Mouse (Mus musculus) kidney, postnatal 0 days (tissue): ENCODE data around the gene Tap1. TPM values are rescaled to one million over a fixed set of nuclear protein-coding genes. Genes with fewer than 3 reads are reported as not detected.

ENCODE experiments used
- ATAC-seq: fragments of 200-750 bp; cut with Nextera tagmentation; replicated peaks from 2 replicates; pipeline ENCODE4 v1.8.0; 2017; ENCODE audit warnings: low read depth, moderate number of reproducible peaks, moderate TSS enrichment, moderate library complexity; ENCODE audit not compliant: low FRiP score
- DNase-seq: peaks from one replicate; pipeline ENCODE4 v3.0.0-alpha.2; 2016; ENCODE audit warnings: low spot score
- H3K27ac ChIP-seq: fragments of 300-500 bp; sonication (generic); 2 replicates; pipeline ENCODE4 v1.5.1; 2014; ENCODE audit warnings: mild to moderate bottlenecking
- H3K27me3 ChIP-seq: fragments of 300-500 bp; sonication (generic); 2 replicates; pipeline ENCODE4 v1.6.1; 2014; ENCODE audit warnings: low read length, mixed read lengths; ENCODE audit not compliant: insufficient read depth
- H3K36me3 ChIP-seq: fragments of 300-500 bp; sonication (generic); 2 replicates; pipeline ENCODE4 v1.6.1; 2014; ENCODE audit warnings: low read length, mixed read lengths; ENCODE audit not compliant: insufficient read depth
- H3K4me1 ChIP-seq: fragments of 300-500 bp; sonication (generic); replicated peaks from 2 replicates; pipeline ENCODE4 v1.6.1; 2014; ENCODE audit warnings: antibody characterized with exemption, low read length, mixed read lengths; ENCODE audit not compliant: insufficient read depth
- H3K4me2 ChIP-seq: fragments of 300-500 bp; sonication (generic); 2 replicates; pipeline ENCODE4 v1.6.1; 2014; ENCODE audit warnings: mild to moderate bottlenecking, low read length, moderate library complexity, mixed read lengths
- H3K4me3 ChIP-seq: fragments of 300-500 bp; sonication (generic); replicated peaks from 2 replicates; pipeline ENCODE4 v1.5.1; 2014; ENCODE audit warnings: low read depth, low read length
- H3K9ac ChIP-seq: fragments of 300-500 bp; sonication (generic); 2 replicates; pipeline ENCODE4 v1.6.1; 2014; ENCODE audit warnings: low read depth, low read length
- H3K9me3 ChIP-seq: fragments of 300-500 bp; sonication (generic); replicated peaks from 2 replicates; pipeline ENCODE4 v1.6.1; 2016; ENCODE audit warnings: low read length, inconsistent platforms, mixed read lengths
- CTCF ChIP-seq: IDR thresholded peaks from 2 replicates; pipeline ENCODE4 v1.5.1; 2016; ENCODE audit warnings: antibody characterized with exemption, low read depth, mild to moderate bottlenecking, moderate library complexity
- WGBS: fragments of 180-500 bp; shearing (Covaris S2); extraction: QIAGEN DNeasy Blood & Tissue Kit; methylation state at CpG from one replicate; pipeline ENCODE4 v1.1.7; 2014; 5-methylcytosine and 5-hydroxymethylcytosine counted together
- polyA plus RNA-seq: library from polyadenylated mRNA; unstranded; fragments of >200 nt; fragmentation: Nextera tagmentation; extraction: Ambion mirVana; gene quantifications from 2 replicates; pipeline ENCODE4 v1.2.1, GENCODE M21; 2015

Gene Tap1
- polyA plus RNA-seq, 1 experiment from 2014 or later, result 8.8 TPM

DNA sequence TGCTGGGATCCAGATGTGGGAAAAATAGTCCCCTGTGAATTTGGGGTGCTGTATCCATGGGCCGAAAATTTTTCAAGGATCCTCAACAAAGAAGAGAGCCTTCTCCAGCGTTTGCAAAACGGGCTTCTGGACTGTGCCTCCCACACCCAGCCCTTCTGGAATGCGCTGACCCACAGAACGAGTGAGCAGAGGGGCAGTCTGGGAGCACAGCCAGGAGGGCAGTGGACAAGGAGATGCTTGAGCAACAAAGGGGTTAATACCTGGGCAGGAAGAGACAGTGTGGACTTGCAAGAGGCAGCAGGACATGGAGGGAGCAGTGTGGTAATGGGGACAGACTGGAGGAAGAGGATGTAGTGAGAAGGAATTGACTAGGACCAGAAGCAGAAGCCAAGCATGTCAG is 31.8 kb upstream of the Tap1 start:
- DNase-seq, result no peak
- Histone ChIP-seq H3K4me1 (no peaks in the 10 kb centered on the region), H3K9ac (no peak overlapping the region), H3K36me3 (no peaks in the 10 kb centered on the region), H3K4me2 (no peak overlapping the region), H3K4me3 (no peak overlapping the region), H3K9me3 (no peaks in the 10 kb centered on the region), H3K27ac (no peak overlapping the region), H3K27me3 (no peaks in the 10 kb centered on the region)
- 36% methylated on average over 5 of the region's 5 CpGs for WGBS
- peak; percentile 52; the same call in 1 of the 2 replicates for ATAC-seq
- TF ChIP-seq CTCF, result no peak

DNA sequence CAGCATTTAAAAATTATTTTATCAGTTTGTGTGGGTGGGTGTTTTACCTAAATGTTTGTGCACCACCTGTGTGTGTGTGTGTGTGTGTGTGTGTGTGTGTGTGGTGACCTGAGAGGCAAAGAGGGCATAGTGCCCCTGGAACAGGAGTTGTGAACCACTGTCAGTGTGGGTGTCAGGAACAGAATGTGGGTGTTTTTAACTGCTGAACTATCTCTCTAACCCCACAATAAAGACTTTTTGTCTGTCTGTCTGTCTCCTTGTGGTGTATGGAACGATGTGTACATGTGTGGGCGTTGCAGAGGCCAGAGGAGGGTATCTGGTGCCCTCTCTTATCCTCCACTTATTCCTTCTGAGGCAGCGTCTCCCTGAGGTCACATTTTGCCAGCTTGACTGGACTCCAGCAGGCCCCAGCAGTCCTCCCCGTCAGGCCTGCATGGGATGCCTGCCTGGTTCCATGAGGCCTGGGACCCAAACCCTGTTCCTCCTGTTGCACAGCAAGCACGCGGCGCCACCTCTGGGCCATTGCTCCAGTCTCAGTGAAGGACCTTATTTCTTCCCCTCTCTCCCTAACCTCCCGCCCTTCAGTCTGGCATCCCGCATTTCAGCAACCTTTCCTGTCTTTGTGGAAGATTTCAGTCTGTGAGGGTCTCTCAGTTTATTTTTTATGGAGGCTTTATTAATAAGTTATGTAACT is 23.0 kb upstream of the Tap1 start:
- H3K27ac ChIP-seq, result no peak overlapping the region
- H3K4me1 ChIP-seq, result no peaks in the 10 kb centered on the region
- H3K27me3 ChIP-seq, result no peaks in the 10 kb centered on the region
- H3K9ac ChIP-seq, result no peak overlapping the region
- H3K36me3 ChIP-seq, result no peaks in the 10 kb centered on the region
- H3K4me2 ChIP-seq, result no peak overlapping the region
- TF ChIP-seq CTCF, result peak; percentile 63
- ATAC-seq (no peak; the same call in 1 of the 2 replicates), DNase-seq (peak; percentile 40)
- no peaks in the 10 kb centered on the region for H3K9me3 ChIP-seq
- H3K4me3 ChIP-seq, result no peak overlapping the region
- 39% methylated on average over 9 of the region's 9 CpGs for WGBS

DNA sequence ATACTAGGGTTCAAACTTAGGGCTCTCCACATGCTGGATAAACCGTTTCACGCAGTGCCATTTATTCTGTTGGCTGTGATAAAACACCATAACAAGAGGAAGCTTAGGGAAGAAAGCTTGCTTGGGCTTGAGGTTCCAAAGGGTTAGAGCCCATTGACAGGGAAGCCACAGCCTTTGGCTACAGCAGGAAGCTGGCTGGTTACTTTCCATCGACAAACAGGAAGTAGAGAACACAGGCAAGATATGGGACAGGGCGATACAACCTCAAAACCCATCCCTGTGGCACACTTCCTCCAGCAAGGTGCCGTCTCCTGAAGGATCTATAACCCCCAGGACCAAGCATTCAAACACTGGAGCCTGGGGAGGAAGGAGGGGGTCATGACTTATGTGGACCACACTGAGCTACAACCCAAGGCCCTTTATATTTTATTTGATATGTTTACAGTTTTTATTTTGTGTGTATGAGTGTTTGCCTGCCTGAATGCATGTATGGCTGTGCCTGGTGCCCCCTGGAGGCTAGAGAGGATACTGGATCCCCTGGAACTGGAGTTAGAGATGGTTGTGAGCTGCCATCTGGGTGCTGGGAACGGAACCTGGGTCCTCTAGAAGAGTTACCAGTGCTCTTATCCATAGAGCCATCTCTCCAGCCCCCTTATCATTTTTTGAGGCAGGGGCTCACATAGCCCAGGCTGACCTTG is 22.2 kb upstream of the Tap1 start:
- WGBS, result 85% methylated on average over 6 of the region's 6 CpGs
- no peaks in the 10 kb centered on the region for H3K27me3 ChIP-seq
- no peak overlapping the region for H3K9ac ChIP-seq
- no peaks in the 10 kb centered on the region for H3K4me1 ChIP-seq
- H3K9me3 ChIP-seq, result no peaks in the 10 kb centered on the region
- no peak overlapping the region for H3K4me3 ChIP-seq
- H3K27ac ChIP-seq, result no peak overlapping the region
- TF ChIP-seq CTCF, result peak; percentile 53
- no peak for ATAC-seq
- H3K4me2 ChIP-seq, result no peak overlapping the region
- DNase-seq, result no peak
- H3K36me3 ChIP-seq, result no peaks in the 10 kb centered on the region

DNA sequence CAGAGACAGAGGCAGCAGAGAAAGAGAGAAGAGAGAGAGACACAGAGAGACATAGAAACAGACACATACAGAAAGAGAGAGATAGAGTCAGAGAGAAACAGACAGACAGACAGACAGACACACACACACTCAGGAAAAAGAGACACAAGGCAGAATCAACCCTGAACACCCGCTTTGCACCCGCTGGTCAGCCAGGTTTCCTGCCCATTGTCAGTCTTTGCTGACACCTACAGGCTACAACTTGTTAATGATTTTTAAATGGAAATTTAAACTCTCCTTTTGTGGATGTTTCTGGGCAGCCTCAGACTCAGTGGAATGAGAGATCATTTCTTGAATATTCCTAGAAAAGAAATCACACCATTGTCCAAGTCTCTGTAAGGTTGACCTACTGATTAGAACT is 18.1 kb upstream of the Tap1 start:
- H3K9ac ChIP-seq, result no peak overlapping the region
- ATAC-seq (0 out of 2 replicates have a peak, but pooled peaks have one; percentile 55), DNase-seq (peak; percentile 88)
- H3K36me3 ChIP-seq, result no peaks in the 10 kb centered on the region
- no peaks in the 10 kb centered on the region for H3K27me3 ChIP-seq
- TF ChIP-seq CTCF, result peak; percentile 84
- no peak overlapping the region for H3K4me3 ChIP-seq
- 0% methylated on average over 2 of the region's 2 CpGs for whole genome bisulfite sequencing
- no peak overlapping the region for H3K4me2 ChIP-seq
- no peaks in the 10 kb centered on the region for H3K4me1 ChIP-seq
- H3K27ac ChIP-seq, result no peak overlapping the region
- no peaks in the 10 kb centered on the region for H3K9me3 ChIP-seq

DNA sequence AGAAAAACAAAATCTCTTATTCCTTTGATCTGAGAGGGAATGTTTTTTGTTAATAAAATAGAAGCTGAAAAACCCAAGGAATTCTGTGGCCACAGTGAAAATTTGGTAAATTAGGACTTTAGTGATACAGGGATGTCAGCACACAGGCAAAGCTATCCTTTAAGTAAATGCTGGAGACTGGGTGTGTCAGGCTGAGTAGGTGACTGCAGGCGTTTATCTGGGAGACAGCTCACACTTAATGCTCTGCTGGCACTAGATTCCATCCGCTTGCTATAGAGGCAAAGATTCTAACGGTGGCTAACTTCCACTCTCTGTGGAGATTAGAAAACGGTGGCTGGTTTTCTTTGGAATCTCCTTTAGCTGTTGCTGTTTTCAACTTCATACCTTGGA is 16.9 kb upstream of the Tap1 start:
- H3K4me1 ChIP-seq, result no peaks in the 10 kb centered on the region
- no peak for TF ChIP-seq CTCF
- no peak overlapping the region for H3K4me3 ChIP-seq
- no peak for ATAC-seq
- DNase-seq, result no peak
- H3K27me3 ChIP-seq, result no peaks in the 10 kb centered on the region
- no peak overlapping the region for H3K27ac ChIP-seq
- H3K36me3 ChIP-seq, result no peaks in the 10 kb centered on the region
- no peak overlapping the region for H3K4me2 ChIP-seq
- no peaks in the 10 kb centered on the region for H3K9me3 ChIP-seq
- no peak overlapping the region for H3K9ac ChIP-seq
- 14% methylated on average over 4 of the region's 4 CpGs for WGBS

DNA sequence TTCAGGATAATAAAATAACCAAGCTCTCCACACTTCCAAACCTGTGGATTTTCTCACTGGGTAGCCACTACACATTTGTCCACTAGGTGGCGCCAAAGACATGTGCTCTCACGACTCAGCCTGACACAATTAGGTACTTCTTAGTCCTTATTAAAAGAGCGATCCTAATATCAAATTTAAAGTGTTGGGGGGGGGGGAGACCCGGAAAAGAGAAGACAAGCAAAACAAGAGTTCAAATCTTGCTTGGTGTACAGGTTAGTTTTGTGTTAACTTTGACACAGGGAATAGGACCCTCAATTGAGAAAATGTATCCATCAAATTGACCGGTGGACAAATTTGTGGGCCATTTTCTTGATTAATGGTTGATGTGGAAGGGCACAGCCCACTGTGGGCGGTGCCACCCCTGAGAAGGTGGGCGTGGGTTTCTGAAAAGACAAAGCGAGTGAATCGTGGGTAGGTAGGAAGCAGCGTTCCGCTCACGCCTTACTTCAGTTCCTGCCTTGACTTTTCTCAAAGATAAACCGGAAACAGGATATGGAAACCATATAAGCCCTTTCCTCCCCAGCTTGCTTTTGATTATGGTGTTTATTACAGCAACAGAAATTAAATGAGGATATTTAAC is 16.4 kb upstream of the Tap1 start:
- Histone ChIP-seq H3K4me3 (no peak overlapping the region), H3K27ac (no peak overlapping the region), H3K36me3 (no peaks in the 10 kb centered on the region), H3K9ac (no peak overlapping the region), H3K27me3 (no peaks in the 10 kb centered on the region), H3K9me3 (no peaks in the 10 kb centered on the region), H3K4me1 (no peaks in the 10 kb centered on the region), H3K4me2 (peak overlapping the region; percentile 27; the same call in 1 of the 2 replicates)
- ATAC-seq (no peak), DNase-seq (peak; percentile 84)
- 34% methylated on average over 13 of the region's 13 CpGs for WGBS
- TF ChIP-seq CTCF, result peak; percentile 99
